Mouse (Mus musculus): ENCODE measurements around the gene Pex3. TPM values are rescaled to one million over a fixed set of nuclear protein-coding genes. Genes with fewer than 3 reads are reported as not detected.
"Not testable (repeated sequence)": the region's sequence is repeated elsewhere in the genome, so short reads cannot be mapped to it uniquely, and the experiment has no call there.

Gene Pex3
- polyA plus RNA-seq, 1 experiment from 2014 or later = 24.8 TPM

- Histone ChIP-seq H3K4me2 (ENCODE audit: low read depth, low read length) (peak overlapping the region; percentile 87), H3K27me3 (ENCODE audit: control insufficient read depth, insufficient read depth, low read depth, low read length) (no peaks in the 10 kb centered on the region), H3K27ac (ENCODE audit: low read length) (no peak overlapping the region; the same call in 1 of the 2 replicates), H3K9ac (ENCODE audit: low read length) (peak overlapping the region; percentile 88), H3K9me3 (ENCODE audit: control insufficient read depth, low read length) (no peaks in the 10 kb centered on the region), H3K4me3 (ENCODE audit: low read length) (peak overlapping the region; percentile 91), H3K4me1 (replicated peaks; ENCODE audit: control insufficient read depth, insufficient read depth, low read length) (peaks cover 8% of the 10 kb centered on the region), H3K36me3 (ENCODE audit: control insufficient read depth, insufficient read depth, low read length) (peaks cover 2% of the 10 kb centered on the region; the same call in 1 of the 2 replicates)
- 18% methylated on average over 10 of the region's 10 CpGs for WGBS
- ATAC-seq (ENCODE audit: low read depth) = peak; percentile 2; the same call in 1 of the 2 replicates
Measured at GRCm38 (mm10) chr10:13553498-13553985, 600 bp upstream of the Pex3 start.

GRCm38 (mm10) chr10:13541721-13542120, 11.2 kb downstream of the Pex3 start:
- no peak overlapping the region for H3K27ac ChIP-seq (ENCODE audit: low read length)
- H3K9me3 ChIP-seq (ENCODE audit: control insufficient read depth, low read length) = no peaks in the 10 kb centered on the region
- no peaks in the 10 kb centered on the region for H3K4me1 ChIP-seq (replicated peaks; ENCODE audit: control insufficient read depth, insufficient read depth, low read length)
- peaks cover 13% of the 10 kb centered on the region for H3K36me3 ChIP-seq (ENCODE audit: control insufficient read depth, insufficient read depth, low read length)
- 79% methylated on average over 5 of the region's 5 CpGs for WGBS
- H3K4me3 ChIP-seq (ENCODE audit: low read length) = no peak overlapping the region
- H3K4me2 ChIP-seq (ENCODE audit: low read depth, low read length) = no peak overlapping the region
- no peak for ATAC-seq (ENCODE audit: low read depth)
- H3K27me3 ChIP-seq (ENCODE audit: control insufficient read depth, insufficient read depth, low read depth, low read length) = no peaks in the 10 kb centered on the region
- H3K9ac ChIP-seq (ENCODE audit: low read length) = no peak overlapping the region

- no peaks in the 10 kb centered on the region for H3K27me3 ChIP-seq (ENCODE audit: control insufficient read depth, insufficient read depth, low read depth, low read length)
- 89% methylated on average over 7 of the region's 7 CpGs for WGBS
- H3K9me3 ChIP-seq (ENCODE audit: control insufficient read depth, low read length) = no peaks in the 10 kb centered on the region
- H3K4me2 ChIP-seq (ENCODE audit: low read depth, low read length) = no peak overlapping the region
- no peak overlapping the region for H3K27ac ChIP-seq (ENCODE audit: low read length)
- no peak overlapping the region for H3K9ac ChIP-seq (ENCODE audit: low read length)
- peaks cover 16% of the 10 kb centered on the region for H3K36me3 ChIP-seq (ENCODE audit: control insufficient read depth, insufficient read depth, low read length)
- H3K4me3 ChIP-seq (ENCODE audit: low read length) = no peak overlapping the region
- no peak for ATAC-seq (ENCODE audit: low read depth)
- H3K4me1 ChIP-seq (replicated peaks; ENCODE audit: control insufficient read depth, insufficient read depth, low read length) = no peaks in the 10 kb centered on the region
Measured at GRCm38 (mm10) chr10:13539769-13540333, 13.1 kb downstream of the Pex3 start.

GRCm38 (mm10) chr10:13536706-13537105, 16.2 kb downstream of the Pex3 start:
- no peak for ATAC-seq (ENCODE audit: low read depth)
- H3K27me3 ChIP-seq (ENCODE audit: control insufficient read depth, insufficient read depth, low read depth, low read length) = no peaks in the 10 kb centered on the region
- no peaks in the 10 kb centered on the region for H3K4me1 ChIP-seq (replicated peaks; ENCODE audit: control insufficient read depth, insufficient read depth, low read length)
- WGBS = 91% methylated on average over 7 of the region's 7 CpGs
- no peak overlapping the region for H3K9ac ChIP-seq (ENCODE audit: low read length)
- H3K9me3 ChIP-seq (ENCODE audit: control insufficient read depth, low read length) = no peaks in the 10 kb centered on the region
- no peak overlapping the region for H3K4me2 ChIP-seq (ENCODE audit: low read depth, low read length)
- no peak overlapping the region for H3K4me3 ChIP-seq (ENCODE audit: low read length)
- H3K36me3 ChIP-seq (ENCODE audit: control insufficient read depth, insufficient read depth, low read length) = peaks cover 14% of the 10 kb centered on the region
- no peak overlapping the region for H3K27ac ChIP-seq (ENCODE audit: low read length)

GRCm38 (mm10) chr10:13534751-13535150, 18.2 kb downstream of the Pex3 start:
- Histone ChIP-seq H3K36me3 (ENCODE audit: control insufficient read depth, insufficient read depth, low read length) (peaks cover 17% of the 10 kb centered on the region), H3K4me1 (replicated peaks; ENCODE audit: control insufficient read depth, insufficient read depth, low read length) (no peaks in the 10 kb centered on the region), H3K9ac (ENCODE audit: low read length) (no peak overlapping the region), H3K9me3 (ENCODE audit: control insufficient read depth, low read length) (no peaks in the 10 kb centered on the region), H3K27me3 (ENCODE audit: control insufficient read depth, insufficient read depth, low read depth, low read length) (no peaks in the 10 kb centered on the region), H3K27ac (ENCODE audit: low read length) (no peak overlapping the region), H3K4me3 (ENCODE audit: low read length) (no peak overlapping the region), H3K4me2 (ENCODE audit: low read depth, low read length) (no peak overlapping the region)
- WGBS = 59% methylated on average over 3 of the region's 3 CpGs
- no peak for ATAC-seq (ENCODE audit: low read depth)

GRCm38 (mm10) chr10:13528155-13528554, 24.8 kb downstream of the Pex3 start:
- Histone ChIP-seq H3K4me1 (replicated peaks; ENCODE audit: control insufficient read depth, insufficient read depth, low read length) (no peaks in the 10 kb centered on the region), H3K9me3 (ENCODE audit: control insufficient read depth, low read length) (no peaks in the 10 kb centered on the region), H3K27ac (ENCODE audit: low read length) (no peak overlapping the region), H3K36me3 (ENCODE audit: control insufficient read depth, insufficient read depth, low read length) (peaks cover 14% of the 10 kb centered on the region), H3K4me2 (ENCODE audit: low read depth, low read length) (no peak overlapping the region), H3K27me3 (ENCODE audit: control insufficient read depth, insufficient read depth, low read depth, low read length) (no peaks in the 10 kb centered on the region), H3K4me3 (ENCODE audit: low read length) (no peak overlapping the region), H3K9ac (ENCODE audit: low read length) (no peak overlapping the region)
- WGBS = 53% methylated on average over 4 of the region's 4 CpGs
- ATAC-seq (ENCODE audit: low read depth) = no peak

- no peaks in the 10 kb centered on the region for H3K27me3 ChIP-seq (ENCODE audit: control insufficient read depth, insufficient read depth, low read depth, low read length)
- peaks cover 3% of the 10 kb centered on the region; the same call in 1 of the 2 replicates for H3K36me3 ChIP-seq (ENCODE audit: control insufficient read depth, insufficient read depth, low read length)
- no peak overlapping the region for H3K4me3 ChIP-seq (ENCODE audit: low read length)
- no peak for ATAC-seq (ENCODE audit: low read depth)
- no peak overlapping the region for H3K4me2 ChIP-seq (ENCODE audit: low read depth, low read length)
- no peak overlapping the region for H3K9ac ChIP-seq (ENCODE audit: low read length)
- no peak overlapping the region for H3K27ac ChIP-seq (ENCODE audit: low read length)
- H3K9me3 ChIP-seq (ENCODE audit: control insufficient read depth, low read length) = no peaks in the 10 kb centered on the region
- no peaks in the 10 kb centered on the region for H3K4me1 ChIP-seq (replicated peaks; ENCODE audit: control insufficient read depth, insufficient read depth, low read length)
- WGBS = 47% methylated on average over 4 of the region's 4 CpGs
Measured at GRCm38 (mm10) chr10:13521857-13522256, 31.1 kb downstream of the Pex3 start.

- Histone ChIP-seq H3K9me3 (ENCODE audit: control insufficient read depth, low read length) (no peaks in the 10 kb centered on the region), H3K27me3 (ENCODE audit: control insufficient read depth, insufficient read depth, low read depth, low read length) (no peaks in the 10 kb centered on the region), H3K4me3 (ENCODE audit: low read length) (no peak overlapping the region), H3K9ac (ENCODE audit: low read length) (no peak overlapping the region), H3K27ac (ENCODE audit: low read length) (no peak overlapping the region), H3K36me3 (ENCODE audit: control insufficient read depth, insufficient read depth, low read length) (no peaks in the 10 kb centered on the region), H3K4me1 (replicated peaks; ENCODE audit: control insufficient read depth, insufficient read depth, low read length) (peaks cover 3% of the 10 kb centered on the region; the same call in 1 of the 2 replicates), H3K4me2 (ENCODE audit: low read depth, low read length) (no peak overlapping the region)
- ATAC-seq (ENCODE audit: low read depth) = no peak
- WGBS = 79% methylated on average over 8 of the region's 8 CpGs
Measured at GRCm38 (mm10) chr10:13502371-13502770, 50.6 kb downstream of the Pex3 start.

GRCm38 (mm10) chr10:13501533-13501932, 51.4 kb downstream of the Pex3 start:
- not testable (repeated sequence) for H3K9me3 ChIP-seq (ENCODE audit: control insufficient read depth, low read length); H3K27me3 ChIP-seq (ENCODE audit: control insufficient read depth, insufficient read depth, low read depth, low read length); H3K4me1 ChIP-seq (replicated peaks; ENCODE audit: control insufficient read depth, insufficient read depth, low read length); H3K36me3 ChIP-seq (ENCODE audit: control insufficient read depth, insufficient read depth, low read length); H3K27ac ChIP-seq (ENCODE audit: low read length)
- H3K4me2 ChIP-seq (ENCODE audit: low read depth, low read length) = peak overlapping the region; percentile 80
- H3K9ac ChIP-seq (ENCODE audit: low read length) = peak overlapping the region; percentile 81
- 0 out of 2 replicates have a peak, but pooled peaks have one; percentile 26 for ATAC-seq (ENCODE audit: low read depth)
- peak overlapping the region; percentile 77 for H3K4me3 ChIP-seq (ENCODE audit: low read length)
- 42% methylated on average over 4 of the region's 4 CpGs for WGBS
